Mouse (Mus musculus): ENCODE results near the gene Hoxa11. TPM values are rescaled to one million over a fixed set of nuclear protein-coding genes. Genes with fewer than 3 reads are reported as not detected.

The Hoxa11 gene
- polyA plus RNA-seq, 1 experiment from 2014 or later, result not detected

DNA sequence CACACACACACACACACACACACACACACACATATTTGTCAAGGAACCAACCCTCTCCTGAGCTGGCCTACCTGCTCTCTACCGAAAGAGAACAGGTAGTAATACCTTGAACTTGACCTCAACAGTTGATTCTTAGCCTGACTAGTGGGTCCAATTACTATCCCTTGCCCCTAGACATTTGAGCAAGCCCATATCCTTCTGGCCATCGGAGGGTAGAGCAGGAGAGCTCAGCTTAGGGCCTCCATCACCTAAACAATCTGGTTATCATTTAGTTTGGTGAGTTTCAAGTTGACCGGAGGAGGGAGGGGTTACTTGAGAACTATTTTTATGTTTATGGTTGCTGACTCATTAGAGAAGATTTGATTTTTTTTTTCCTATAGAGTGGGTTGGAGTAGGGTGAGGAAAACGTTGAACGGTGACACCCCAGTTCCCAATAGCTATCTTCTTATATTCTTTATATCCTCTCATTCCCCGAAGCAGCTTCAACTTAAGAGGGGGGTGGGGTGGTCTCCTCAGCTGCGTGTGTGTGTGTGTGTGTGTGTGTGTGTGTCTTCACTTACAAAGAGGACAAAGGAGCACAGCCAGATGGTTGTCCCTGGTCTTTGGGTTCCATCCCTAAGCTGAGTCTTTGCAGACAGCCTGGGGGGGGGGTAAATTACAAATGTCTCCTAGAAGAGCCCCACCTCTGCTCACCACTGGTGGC lies 5.7 kb upstream of the Hoxa11 start:
- DNase-seq, result no peak
- Histone ChIP-seq H3K4me2 (ENCODE audit: low read length) (no peak overlapping the region), H3K27me3 (ENCODE audit: control insufficient read depth, insufficient read depth, low read length) (peaks cover 95% of the 10 kb centered on the region), H3K9me3 (ENCODE audit: control insufficient read depth, low read length) (no peaks in the 10 kb centered on the region), H3K9ac (replicated peaks; ENCODE audit: low read length) (no peak overlapping the region), H3K4me3 (replicated peaks; ENCODE audit: low read depth, low read length) (no peak overlapping the region), H3K27ac (replicated peaks; ENCODE audit: low read depth, low read length) (no peak overlapping the region), H3K4me1 (ENCODE audit: control insufficient read depth, insufficient read depth, low read length) (no peaks in the 10 kb centered on the region), H3K36me3 (ENCODE audit: control insufficient read depth, insufficient read depth, low read length) (no peaks in the 10 kb centered on the region)
- 8% methylated on average over 7 of the region's 7 CpGs for WGBS
- no peak for ATAC-seq (ENCODE audit: low FRiP score, low TSS enrichment)

DNA sequence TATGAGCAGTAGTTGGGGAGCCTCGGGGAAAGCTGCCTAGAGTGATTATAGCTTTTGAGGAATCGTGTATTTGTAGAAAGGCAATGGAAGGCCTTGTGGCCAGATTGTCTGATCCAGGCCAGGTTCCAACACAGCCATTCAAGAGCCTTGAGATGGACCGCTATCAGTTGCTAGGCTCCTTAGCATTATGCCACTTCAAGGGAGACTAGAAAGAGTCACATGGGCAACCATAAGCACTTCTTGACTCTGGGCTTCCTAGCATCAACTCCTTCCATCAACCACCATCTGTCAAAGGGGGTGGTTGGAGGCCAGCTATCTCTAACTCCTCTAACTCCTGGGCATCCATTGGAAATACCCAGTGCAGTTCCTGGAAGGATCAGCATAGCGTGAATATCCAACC lies 4.2 kb upstream of the Hoxa11 start:
- no peaks in the 10 kb centered on the region for H3K9me3 ChIP-seq (ENCODE audit: control insufficient read depth, low read length)
- H3K4me2 ChIP-seq (ENCODE audit: low read length), result no peak overlapping the region
- H3K4me3 ChIP-seq (replicated peaks; ENCODE audit: low read depth, low read length), result no peak overlapping the region
- no peak overlapping the region for H3K9ac ChIP-seq (replicated peaks; ENCODE audit: low read length)
- H3K27ac ChIP-seq (replicated peaks; ENCODE audit: low read depth, low read length), result no peak overlapping the region
- no peaks in the 10 kb centered on the region for H3K4me1 ChIP-seq (ENCODE audit: control insufficient read depth, insufficient read depth, low read length)
- ATAC-seq (ENCODE audit: low FRiP score, low TSS enrichment) (no peak), DNase-seq (no peak)
- WGBS, result 2% methylated on average over 4 of the region's 4 CpGs
- H3K36me3 ChIP-seq (ENCODE audit: control insufficient read depth, insufficient read depth, low read length), result no peaks in the 10 kb centered on the region
- peaks cover 96% of the 10 kb centered on the region for H3K27me3 ChIP-seq (ENCODE audit: control insufficient read depth, insufficient read depth, low read length)

DNA sequence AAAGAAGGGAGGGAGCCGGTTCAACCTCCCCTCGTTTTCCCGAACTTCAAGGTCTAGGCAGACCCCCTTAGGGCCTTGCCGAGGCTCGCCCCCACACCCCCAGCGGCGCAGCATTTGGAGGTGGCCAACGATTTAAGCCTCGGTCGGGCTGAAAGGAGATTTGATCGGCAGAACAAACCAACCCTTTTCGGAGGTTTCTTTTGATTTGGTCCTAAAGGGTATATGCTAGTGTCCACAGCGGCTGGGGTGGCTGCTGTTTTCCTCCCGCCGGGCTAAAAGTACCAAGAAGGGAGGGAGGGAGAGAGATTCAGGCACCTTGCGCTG lies 3.8 kb upstream of the Hoxa11 start:
- H3K36me3 ChIP-seq (ENCODE audit: control insufficient read depth, insufficient read depth, low read length), result no peaks in the 10 kb centered on the region
- H3K27ac ChIP-seq (replicated peaks; ENCODE audit: low read depth, low read length), result no peak overlapping the region
- ATAC-seq (ENCODE audit: low FRiP score, low TSS enrichment), result no peak
- WGBS, result 1% methylated on average over 16 of the region's 16 CpGs
- H3K4me2 ChIP-seq (ENCODE audit: low read length), result no peak overlapping the region
- no peaks in the 10 kb centered on the region for H3K4me1 ChIP-seq (ENCODE audit: control insufficient read depth, insufficient read depth, low read length)
- no peaks in the 10 kb centered on the region for H3K9me3 ChIP-seq (ENCODE audit: control insufficient read depth, low read length)
- H3K4me3 ChIP-seq (replicated peaks; ENCODE audit: low read depth, low read length), result no peak overlapping the region
- DNase-seq, result no peak
- H3K27me3 ChIP-seq (ENCODE audit: control insufficient read depth, insufficient read depth, low read length), result peaks cover 98% of the 10 kb centered on the region
- H3K9ac ChIP-seq (replicated peaks; ENCODE audit: low read length), result no peak overlapping the region

DNA sequence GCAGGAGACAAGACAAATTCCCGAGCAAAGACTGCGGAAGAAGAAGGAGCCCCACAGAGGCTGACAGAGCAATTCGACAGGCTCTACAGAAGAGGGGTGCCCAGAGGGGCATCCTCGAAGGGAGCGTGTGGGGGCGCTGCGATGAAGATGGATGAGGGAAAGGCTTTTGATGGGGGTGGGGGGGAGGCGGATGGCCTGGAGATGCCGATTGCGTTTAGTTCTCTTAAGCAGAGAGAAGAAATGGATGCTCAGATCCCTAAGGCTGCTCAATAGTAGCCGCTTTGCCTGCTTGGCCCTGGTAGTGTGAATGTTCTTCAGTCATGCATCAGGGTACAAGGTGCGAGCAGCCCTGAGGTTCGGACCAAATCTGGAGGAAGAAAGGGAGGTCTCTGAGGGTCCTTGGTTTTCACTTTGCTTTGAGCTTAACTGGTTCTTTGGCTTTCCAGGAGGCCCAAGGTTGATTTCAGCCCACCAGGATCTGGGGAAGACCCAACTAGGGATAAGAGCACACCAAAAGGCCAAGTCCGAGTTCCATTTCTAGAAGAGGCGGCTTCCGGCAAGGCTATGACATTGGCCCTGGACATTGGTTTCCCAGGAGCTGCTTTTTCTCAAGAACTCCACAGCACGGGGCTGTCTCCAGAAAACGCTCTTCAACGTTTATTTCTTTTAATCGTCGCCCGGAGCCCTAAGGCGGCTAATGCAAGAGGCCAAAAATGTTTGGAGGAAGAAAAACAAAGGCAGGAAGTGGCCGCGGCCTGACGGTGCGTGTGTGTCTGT lies 3.2 kb upstream of the Hoxa11 start:
- Histone ChIP-seq H3K4me2 (ENCODE audit: low read length) (no peak overlapping the region), H3K4me1 (ENCODE audit: control insufficient read depth, insufficient read depth, low read length) (no peaks in the 10 kb centered on the region), H3K9me3 (ENCODE audit: control insufficient read depth, low read length) (no peaks in the 10 kb centered on the region), H3K9ac (replicated peaks; ENCODE audit: low read length) (no peak overlapping the region), H3K27me3 (ENCODE audit: control insufficient read depth, insufficient read depth, low read length) (peaks cover 98% of the 10 kb centered on the region), H3K27ac (replicated peaks; ENCODE audit: low read depth, low read length) (no peak overlapping the region), H3K36me3 (ENCODE audit: control insufficient read depth, insufficient read depth, low read length) (no peaks in the 10 kb centered on the region), H3K4me3 (replicated peaks; ENCODE audit: low read depth, low read length) (no peak overlapping the region)
- ATAC-seq (ENCODE audit: low FRiP score, low TSS enrichment) (no peak), DNase-seq (no peak)
- WGBS, result 2% methylated on average over 27 of the region's 27 CpGs

DNA sequence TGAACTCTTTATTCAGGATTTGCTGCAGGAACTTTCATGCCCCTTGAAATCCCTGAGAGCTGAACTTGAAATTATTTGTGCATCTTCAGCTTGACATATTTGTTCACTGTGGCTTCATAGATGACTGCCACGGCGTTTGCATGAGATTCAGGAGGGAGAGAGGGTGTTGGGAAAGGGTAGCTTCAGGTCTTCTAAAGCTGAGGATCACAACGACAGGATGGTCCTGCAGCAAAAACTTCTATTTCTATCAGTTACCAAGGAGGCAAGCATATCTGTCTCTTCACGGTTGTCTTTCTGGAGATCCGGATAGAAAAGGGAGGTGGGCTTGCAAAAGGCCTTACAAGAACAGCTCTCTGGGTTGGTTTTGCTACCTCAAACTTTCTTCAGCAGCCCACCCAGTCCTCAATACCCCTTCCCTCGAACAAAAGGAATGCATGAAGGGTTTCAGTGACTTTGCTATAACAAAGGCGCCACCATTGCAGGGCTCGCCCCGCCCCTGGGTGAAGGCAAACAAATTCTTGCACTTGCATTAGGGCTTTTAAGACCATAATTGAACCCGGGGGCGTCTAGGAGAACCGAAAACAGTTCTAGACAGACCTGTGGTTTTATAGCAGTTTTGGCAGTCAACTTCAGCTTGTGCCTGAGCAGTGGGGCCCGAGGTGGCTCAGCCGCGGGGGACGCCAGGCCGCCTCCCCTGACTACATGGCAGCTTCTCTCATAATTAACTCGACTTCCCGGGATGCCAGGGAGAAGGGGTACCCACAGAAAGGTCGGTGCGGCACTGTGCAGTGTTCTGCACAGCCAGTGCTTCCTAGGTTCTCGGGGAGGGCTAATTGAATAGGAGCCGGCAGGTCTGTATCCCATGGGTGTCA lies 2.4 kb upstream of the Hoxa11 start:
- peaks cover 100% of the 10 kb centered on the region for H3K27me3 ChIP-seq (ENCODE audit: control insufficient read depth, insufficient read depth, low read length)
- no peak overlapping the region for H3K4me3 ChIP-seq (replicated peaks; ENCODE audit: low read depth, low read length)
- no peak overlapping the region for H3K9ac ChIP-seq (replicated peaks; ENCODE audit: low read length)
- ATAC-seq (ENCODE audit: low FRiP score, low TSS enrichment), result no peak
- no peak overlapping the region for H3K27ac ChIP-seq (replicated peaks; ENCODE audit: low read depth, low read length)
- H3K36me3 ChIP-seq (ENCODE audit: control insufficient read depth, insufficient read depth, low read length), result no peaks in the 10 kb centered on the region
- H3K4me2 ChIP-seq (ENCODE audit: low read length), result no peak overlapping the region
- no peak for DNase-seq
- no peaks in the 10 kb centered on the region for H3K4me1 ChIP-seq (ENCODE audit: control insufficient read depth, insufficient read depth, low read length)
- H3K9me3 ChIP-seq (ENCODE audit: control insufficient read depth, low read length), result no peaks in the 10 kb centered on the region
- WGBS, result 2% methylated on average over 23 of the region's 23 CpGs

DNA sequence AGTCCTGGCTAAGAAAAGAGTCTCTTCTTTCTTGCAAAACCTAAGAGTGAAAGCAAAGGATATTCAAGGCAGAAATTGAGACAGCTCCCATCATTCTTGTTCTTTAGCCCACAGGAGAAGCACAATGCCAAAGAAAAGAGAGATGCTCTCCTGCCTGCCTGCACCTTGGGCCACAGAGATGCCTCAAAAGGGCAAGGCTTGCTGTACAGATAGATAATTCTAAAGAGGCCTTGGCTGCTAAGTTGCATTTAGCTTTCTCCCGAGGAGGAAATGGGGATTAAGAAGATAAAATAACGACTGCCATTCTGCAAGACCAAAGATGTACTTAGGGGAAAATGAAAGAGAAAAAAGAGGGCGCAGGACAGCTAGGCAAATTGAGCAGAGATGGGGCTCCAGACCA lies 1.3 kb upstream of the Hoxa11 start:
- Histone ChIP-seq H3K36me3 (ENCODE audit: control insufficient read depth, insufficient read depth, low read length) (no peaks in the 10 kb centered on the region), H3K27ac (replicated peaks; ENCODE audit: low read depth, low read length) (no peak overlapping the region), H3K4me3 (replicated peaks; ENCODE audit: low read depth, low read length) (no peak overlapping the region), H3K9ac (replicated peaks; ENCODE audit: low read length) (no peak overlapping the region), H3K4me1 (ENCODE audit: control insufficient read depth, insufficient read depth, low read length) (no peaks in the 10 kb centered on the region), H3K27me3 (ENCODE audit: control insufficient read depth, insufficient read depth, low read length) (peaks cover 100% of the 10 kb centered on the region), H3K4me2 (ENCODE audit: low read length) (no peak overlapping the region), H3K9me3 (ENCODE audit: control insufficient read depth, low read length) (no peaks in the 10 kb centered on the region)
- DNase-seq (no peak), ATAC-seq (ENCODE audit: low FRiP score, low TSS enrichment) (no peak)
- WGBS, result 6% methylated on average over 3 of the region's 3 CpGs

DNA sequence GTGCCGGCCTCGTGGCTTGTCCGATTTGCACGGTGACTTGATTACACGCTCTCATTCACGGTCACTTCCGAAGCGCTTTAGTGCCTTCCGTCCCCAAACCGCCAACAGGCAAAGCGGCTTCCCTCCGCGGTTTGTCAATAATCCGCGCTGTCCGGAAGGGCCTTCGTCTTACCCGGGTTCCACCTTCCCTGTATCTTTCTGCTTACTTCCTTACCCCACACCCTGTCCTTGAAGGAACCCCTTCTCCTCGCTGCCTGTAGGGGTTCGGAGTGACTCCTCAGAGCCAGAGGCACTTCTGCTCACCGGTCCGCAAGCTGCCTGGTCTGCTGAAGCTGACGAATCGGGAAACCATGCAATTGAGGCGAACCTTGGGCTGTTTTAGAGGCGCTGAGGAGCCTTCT lies 793 bp upstream of the Hoxa11 start:
- ATAC-seq (ENCODE audit: low FRiP score, low TSS enrichment) (no peak), DNase-seq (no peak)
- Histone ChIP-seq H3K36me3 (ENCODE audit: control insufficient read depth, insufficient read depth, low read length) (no peaks in the 10 kb centered on the region), H3K9ac (replicated peaks; ENCODE audit: low read length) (no peak overlapping the region), H3K4me2 (ENCODE audit: low read length) (no peak overlapping the region), H3K4me1 (ENCODE audit: control insufficient read depth, insufficient read depth, low read length) (no peaks in the 10 kb centered on the region), H3K9me3 (ENCODE audit: control insufficient read depth, low read length) (no peaks in the 10 kb centered on the region), H3K27me3 (ENCODE audit: control insufficient read depth, insufficient read depth, low read length) (peaks cover 100% of the 10 kb centered on the region), H3K27ac (replicated peaks; ENCODE audit: low read depth, low read length) (no peak overlapping the region), H3K4me3 (replicated peaks; ENCODE audit: low read depth, low read length) (no peak overlapping the region)
- WGBS, result 1% methylated on average over 26 of the region's 26 CpGs

DNA sequence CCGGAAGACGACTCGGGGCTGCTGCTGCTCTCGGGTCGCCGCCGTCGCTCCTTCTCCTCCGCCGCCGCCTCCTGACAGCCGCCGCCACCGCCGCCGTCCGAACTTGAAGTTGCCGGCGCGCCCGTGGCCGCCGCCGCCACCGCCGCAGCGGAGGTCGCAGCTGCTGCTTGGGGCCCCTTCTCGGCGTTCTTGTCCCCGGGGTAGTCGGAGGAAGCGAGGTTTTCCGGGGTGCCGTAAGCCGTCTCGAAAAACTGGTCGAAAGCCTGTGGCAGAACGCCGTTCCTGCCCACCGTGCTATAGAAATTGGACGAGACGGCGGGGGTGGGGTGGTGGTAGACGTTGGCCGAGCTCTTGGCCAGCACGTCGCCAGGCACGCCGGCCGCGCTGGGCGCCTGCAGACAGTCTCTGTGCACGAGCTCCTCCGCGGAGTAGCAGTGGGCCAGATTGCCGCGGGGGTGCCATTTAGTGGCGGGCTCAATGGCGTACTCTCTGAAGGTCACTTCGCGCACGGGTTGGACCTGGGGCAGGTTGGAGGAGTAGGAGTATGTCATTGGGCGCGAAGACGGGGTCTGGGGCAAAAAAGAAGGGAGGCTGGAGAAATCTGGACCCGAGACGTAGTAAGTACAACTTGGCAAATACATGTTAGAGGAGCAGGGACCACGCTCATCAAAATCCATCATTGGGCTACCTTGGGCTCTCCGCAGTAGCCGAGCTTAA lies 412 bp downstream of the Hoxa11 start:
- H3K4me3 ChIP-seq (replicated peaks; ENCODE audit: low read depth, low read length), result no peak overlapping the region
- H3K36me3 ChIP-seq (ENCODE audit: control insufficient read depth, insufficient read depth, low read length), result no peaks in the 10 kb centered on the region
- H3K27me3 ChIP-seq (ENCODE audit: control insufficient read depth, insufficient read depth, low read length), result peaks cover 100% of the 10 kb centered on the region
- no peaks in the 10 kb centered on the region for H3K9me3 ChIP-seq (ENCODE audit: control insufficient read depth, low read length)
- no peaks in the 10 kb centered on the region for H3K4me1 ChIP-seq (ENCODE audit: control insufficient read depth, insufficient read depth, low read length)
- no peak overlapping the region for H3K9ac ChIP-seq (replicated peaks; ENCODE audit: low read length)
- no peak overlapping the region for H3K27ac ChIP-seq (replicated peaks; ENCODE audit: low read depth, low read length)
- DNase-seq, result no peak
- no peak overlapping the region for H3K4me2 ChIP-seq (ENCODE audit: low read length)
- WGBS, result under 1% methylated on average over 71 of the region's 71 CpGs
- ATAC-seq (ENCODE audit: low FRiP score, low TSS enrichment), result no peak

Measured in midbrain, embryonic 14.5 days (tissue).